Mouse (Mus musculus): Measurements from ENCODE around the gene Msrb3. TPM values are rescaled to one million over a fixed set of nuclear protein-coding genes. Genes with fewer than 3 reads are reported as not detected.

Msrb3 gene
- polyA plus RNA-seq (2012; rRNA removed): 5.1 and 7.5 TPM in 2 replicates

DNA sequence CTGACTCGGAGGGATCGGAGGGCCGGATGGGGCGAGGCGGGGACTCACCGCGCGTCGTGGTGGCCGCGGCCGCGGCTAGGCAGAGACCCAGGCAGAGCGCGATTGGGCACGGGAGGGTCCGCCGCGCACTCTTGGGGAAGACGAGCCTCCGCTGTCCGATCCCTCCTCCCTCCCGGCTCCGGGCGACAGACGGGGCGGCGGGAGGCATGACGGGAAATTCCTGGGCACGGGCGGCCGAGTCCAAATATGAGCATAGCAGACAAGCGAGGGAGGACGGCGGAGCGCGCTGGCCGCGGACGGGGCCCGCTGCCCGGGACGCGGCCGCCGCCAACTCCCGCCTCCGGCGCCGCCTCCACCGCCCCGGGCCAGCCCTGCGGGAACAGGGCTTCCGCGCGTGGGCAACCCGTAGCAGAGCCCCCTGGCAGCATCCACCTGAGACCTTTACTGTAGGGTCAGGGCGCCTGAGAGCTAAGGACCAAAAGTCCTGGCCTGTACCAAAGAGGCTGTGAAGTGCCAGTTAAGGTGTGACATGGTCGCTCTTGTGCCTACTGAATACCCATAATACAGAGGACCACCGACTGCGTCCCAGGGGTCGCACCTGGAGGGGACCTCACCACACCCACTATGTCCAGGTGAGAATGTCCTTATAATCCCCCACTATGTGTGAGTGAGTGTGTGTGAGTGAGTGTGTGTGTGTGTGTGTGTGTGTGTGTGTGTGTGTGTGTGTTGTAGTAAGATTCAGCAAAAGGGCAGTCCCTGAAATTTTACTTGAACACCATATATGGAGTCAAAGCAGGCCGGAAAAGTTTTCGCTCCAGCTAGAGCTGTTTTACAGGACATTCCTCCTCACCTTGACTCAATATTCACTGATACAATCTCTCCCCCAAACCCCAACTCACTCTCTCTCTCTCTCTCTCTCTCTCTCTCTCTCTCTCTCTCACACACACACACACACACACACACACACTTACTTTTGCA is at the start of gene Msrb3:
TSS of gene Msrb3 (minus strand) at position 317 of the 978 bp plus-strand sequence.

Other genes starting within 250 kb of the Msrb3 start
- gene Lemd3, start 80.2 kb upstream of the Msrb3 start, polyA plus RNA-seq (2012; rRNA removed): 15.5 and 16.9 TPM in 2 replicates
- 5.8 and 9.4 TPM in 2 replicates for gene Wif1, start 134.9 kb upstream of the Msrb3 start, polyA plus RNA-seq (2012; rRNA removed)

Data from central nervous system, embryonic 14 days (tissue).